Mouse (Mus musculus): ENCODE measurements around the gene Abhd16b. TPM values are rescaled to one million over a fixed set of nuclear protein-coding genes. Genes with fewer than 3 reads are reported as not detected.

Abhd16b gene
- total and polyA plus RNA-seq, 3 experiments = 0.08 TPM; not detected in 2

DNA sequence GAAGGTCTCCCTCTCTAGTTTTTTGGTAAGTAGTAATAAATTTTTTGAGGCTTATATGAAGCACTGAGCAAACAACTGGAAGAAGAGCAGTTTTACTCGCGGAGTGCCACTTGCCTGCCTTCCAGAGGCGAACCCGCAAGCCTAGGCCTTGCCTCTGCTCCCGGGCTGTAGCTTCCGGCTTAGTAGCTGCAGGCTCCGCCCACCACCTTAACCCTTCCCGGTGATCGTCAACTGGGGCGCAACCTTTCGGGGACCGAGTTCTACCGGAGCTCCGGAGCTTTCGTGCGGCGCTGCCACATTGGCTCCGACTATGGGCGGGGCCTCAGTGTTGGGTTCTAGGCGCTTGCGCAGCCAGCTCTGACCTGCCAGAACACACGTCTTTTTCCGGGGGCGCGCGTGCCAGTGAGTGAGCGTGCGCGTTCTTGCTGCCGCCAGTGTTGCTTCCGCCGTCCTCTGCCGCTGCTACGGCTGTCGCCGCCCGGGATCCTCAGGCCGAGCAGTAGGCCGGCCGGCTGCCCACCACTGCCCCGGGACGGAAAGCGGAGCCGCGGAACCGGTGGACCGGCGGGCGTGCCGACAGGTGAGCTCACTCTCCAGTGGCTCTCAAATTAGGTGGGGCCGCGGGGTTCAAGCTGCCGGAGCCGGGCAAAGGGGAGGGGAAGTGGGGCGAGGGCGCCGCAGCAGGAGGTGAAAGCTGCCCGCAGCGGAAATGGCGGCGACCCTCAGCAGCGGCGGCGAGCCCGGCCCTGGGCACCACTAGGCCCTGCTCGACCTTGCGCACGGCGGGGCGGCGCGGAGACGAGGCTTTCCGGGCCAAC is 27.3 kb downstream of the Abhd16b start, which contains the start of gene Dnajc5:
Dnajc5 (plus strand) TSS at position 368 of the 818 bp plus-strand sequence.
- peak within 1 kb of the TSS; percentile 70 to 95 for H3K4me3 ChIP-seq (ENCODE audit: control insufficient read depth in 1 of 2, insufficient read depth in 1 of 2, low read depth in 2 of 2, low read length in 2 of 2)
- H3K4me1 ChIP-seq (ENCODE audit: control insufficient read depth in 1 of 2, insufficient read depth in 2 of 2, low read length in 2 of 2) = peaks cover 10 to 14% of the 10 kb centered on the region in 2 experiments
- H3K36me3 ChIP-seq (ENCODE audit: control insufficient read depth in 1 of 2, insufficient read depth in 2 of 2, low read length in 2 of 2) = peaks cover 22 to 33% of the 10 kb centered on the region in 2 experiments
- H3K9ac ChIP-seq (ENCODE audit: control insufficient read depth, low read depth, low read length, poor library complexity, severe bottlenecking) = peak within 1 kb of the TSS; percentile 87
- peaks cover 43% of the 10 kb centered on the region for H3K79me2 ChIP-seq (ENCODE audit: control insufficient read depth, insufficient read depth, low read length, poor library complexity)
- peak within 1 kb of the TSS; percentile 89 for H3K27ac ChIP-seq (ENCODE audit: control insufficient read depth, low read depth, low read length)
- peak; percentile 99 for DNase-seq (ENCODE audit: low read depth, low spot score)
- H3K9me3 ChIP-seq (replicated peaks; ENCODE audit: insufficient read depth, low read length) = no peaks in the 10 kb centered on the region
- H3K27me3 ChIP-seq (ENCODE audit: control insufficient read depth in 1 of 2, insufficient read depth in 2 of 2, low read length in 2 of 2) = no peaks in the 10 kb centered on the region
- no peak for TF ChIP-seq CHD2 (IDR thresholded peaks at IDR 0.05; ENCODE audit: low read length)
- TF ChIP-seq TAL1 (IDR thresholded peaks at IDR 0.05; ENCODE audit: low read length) = no peak
- no peak for TF ChIP-seq E2F4 (IDR thresholded peaks at IDR 0.05; ENCODE audit: borderline replicate concordance, low read depth, low read length)
- 0 out of 2 replicates have a peak, but pooled peaks have one; percentile 14 for TF ChIP-seq MYC (IDR thresholded peaks at IDR 0.05; ENCODE audit: low read depth, low read length)
- TF ChIP-seq KAT2A (conservative IDR thresholded peaks at IDR 0.05; ENCODE audit: low read depth, low read length) = peak; percentile 65; the same call in 1 of the 2 replicates
- TF ChIP-seq ELF1 (IDR thresholded peaks at IDR 0.05; ENCODE audit: low read depth, low read length) = peak; percentile 86
- no peak for TF ChIP-seq CTCF (IDR thresholded peaks at IDR 0.05 in 2 of 3, conservative IDR thresholded peaks at IDR 0.05 in 1 of 3; ENCODE audit: control insufficient read depth in 1 of 3, insufficient read depth in 1 of 3, low read depth in 2 of 3, low read length in 3 of 3, poor library complexity in 1 of 3, severe bottlenecking in 1 of 3)
- no peak for TF ChIP-seq POLR2AphosphoS5 (IDR thresholded peaks at IDR 0.05; ENCODE audit: borderline replicate concordance, low read depth, low read length)
- peak in 1 of 2 experiments; percentile 22; a peak in 1 of 4 replicates for TF ChIP-seq EP300 (IDR thresholded peaks at IDR 0.05; ENCODE audit: low read depth in 1 of 2, low read length in 2 of 2)
- no peak for TF ChIP-seq USF2 (IDR thresholded peaks at IDR 0.05; ENCODE audit: borderline replicate concordance in 1 of 2, insufficient read depth in 1 of 2, low read depth in 1 of 2, low read length in 2 of 2)
- no peak for TF ChIP-seq GABPA (IDR thresholded peaks at IDR 0.05; ENCODE audit: low read depth, low read length)
- TF ChIP-seq POLR2AphosphoS2 (IDR thresholded peaks at IDR 0.05; ENCODE audit: low read length) = peak; percentile 73
- peak; percentile 56 for TF ChIP-seq SIN3A (IDR thresholded peaks at IDR 0.05; ENCODE audit: low read length)
- peak; percentile 46 for TF ChIP-seq USF1 (IDR thresholded peaks at IDR 0.05; ENCODE audit: low read depth, low read length)
- 0 out of 2 replicates have a peak, but pooled peaks have one; percentile 30 for TF ChIP-seq MEF2A (IDR thresholded peaks at IDR 0.05; ENCODE audit: extremely low read depth, insufficient replicate concordance, low read depth, low read length, poor library complexity, severe bottlenecking)
- TF ChIP-seq RCOR1 (IDR thresholded peaks at IDR 0.05; ENCODE audit: low read depth, low read length) = 0 out of 2 replicates have a peak, but pooled peaks have one; percentile 24
- TF ChIP-seq GATA1 (IDR thresholded peaks at IDR 0.05; ENCODE audit: low read depth, low read length) = no peak
- TF ChIP-seq BHLHE40 (IDR thresholded peaks at IDR 0.05; ENCODE audit: borderline replicate concordance, low read depth, low read length) = peak; percentile 49; the same call in 1 of the 2 replicates
- no peak for TF ChIP-seq SMC3 (IDR thresholded peaks at IDR 0.05; ENCODE audit: low read depth, low read length)
- TF ChIP-seq MXI1 (IDR thresholded peaks at IDR 0.05; ENCODE audit: low read depth, low read length) = 0 out of 2 replicates have a peak, but pooled peaks have one; percentile 64
- TF ChIP-seq HCFC1 (IDR thresholded peaks at IDR 0.05; ENCODE audit: low read depth, low read length) = peak; percentile 87
- TF ChIP-seq ZKSCAN1 (IDR thresholded peaks at IDR 0.05; ENCODE audit: low read depth, low read length) = no peak
- TF ChIP-seq TCF12 (IDR thresholded peaks at IDR 0.05; ENCODE audit: low read depth, low read length) = peak; percentile 47; the same call in 1 of the 2 replicates
- TF ChIP-seq ZMIZ1 (IDR thresholded peaks at IDR 0.05; ENCODE audit: low read depth, low read length) = peak; percentile 58; the same call in 1 of the 2 replicates
- peak; percentile 76 for TF ChIP-seq TBP (IDR thresholded peaks at IDR 0.05; ENCODE audit: low read depth, low read length)
- TF ChIP-seq RAD21 (IDR thresholded peaks at IDR 0.05; ENCODE audit: low read depth, low read length) = no peak
- peak; percentile 53 for TF ChIP-seq ETS1 (IDR thresholded peaks at IDR 0.05; ENCODE audit: low read depth, low read length)
- peak; percentile 60; the same call in 1 of the 2 replicates for TF ChIP-seq MAX (IDR thresholded peaks at IDR 0.05; ENCODE audit: low read length)
- no peak for TF ChIP-seq ZNF384 (IDR thresholded peaks at IDR 0.05; ENCODE audit: low read depth, low read length)
- TF ChIP-seq NRF1 (IDR thresholded peaks at IDR 0.05; ENCODE audit: insufficient read depth, low read depth, low read length, poor library complexity, severe bottlenecking) = peak; percentile 95
- peak; percentile 90; the same call in 1 of the 2 replicates for TF ChIP-seq UBTF (IDR thresholded peaks at IDR 0.05; ENCODE audit: borderline replicate concordance, insufficient read depth, low read depth, low read length)
- no peak for TF ChIP-seq MAFK (IDR thresholded peaks at IDR 0.05; ENCODE audit: borderline replicate concordance, low read depth, low read length)
- peak; percentile 76 for TF ChIP-seq NELFE (IDR thresholded peaks at IDR 0.05; ENCODE audit: low read depth, low read length)
- no peak for TF ChIP-seq MYB (IDR thresholded peaks at IDR 0.05; ENCODE audit: low read depth, low read length)

All from MEL (cell line).